Mouse (Mus musculus): Measurements from ENCODE around the gene Ell.

GRCm38 (mm10) chr8:70606780-70607602, 67.7 kb downstream of the Ell start:
- TF ChIP-seq CTCF (IDR thresholded peaks at IDR 0.05; ENCODE audit: low read depth, low read length): no peak
- no peak for TF ChIP-seq POLR2A (IDR thresholded peaks at IDR 0.05; ENCODE audit: extremely low read depth, insufficient read depth, low read length)

Measured in liver, adult 2 months (tissue).